Mouse (Mus musculus) testis, adult 2 months (tissue): Measurements from ENCODE around the gene Arsb.

Source experiments
- CTCF ChIP-seq: fragments of 200-500 bp; IDR thresholded peaks from 2 replicates; pipeline ENCODE4 v1.5.1; 2012; ENCODE audit warnings: low read depth, mild to moderate bottlenecking, inconsistent platforms, low read length, moderate library complexity; ENCODE audit not compliant: control insufficient read depth, insufficient read depth, insufficient replicate concordance
- POLR2A ChIP-seq: fragments of 200-500 bp; IDR thresholded peaks from 2 replicates; pipeline ENCODE4 v1.6.1; 2012; ENCODE audit warnings: low read depth, mild to moderate bottlenecking, inconsistent platforms, low read length, moderate library complexity; ENCODE audit not compliant: control insufficient read depth

DNA sequence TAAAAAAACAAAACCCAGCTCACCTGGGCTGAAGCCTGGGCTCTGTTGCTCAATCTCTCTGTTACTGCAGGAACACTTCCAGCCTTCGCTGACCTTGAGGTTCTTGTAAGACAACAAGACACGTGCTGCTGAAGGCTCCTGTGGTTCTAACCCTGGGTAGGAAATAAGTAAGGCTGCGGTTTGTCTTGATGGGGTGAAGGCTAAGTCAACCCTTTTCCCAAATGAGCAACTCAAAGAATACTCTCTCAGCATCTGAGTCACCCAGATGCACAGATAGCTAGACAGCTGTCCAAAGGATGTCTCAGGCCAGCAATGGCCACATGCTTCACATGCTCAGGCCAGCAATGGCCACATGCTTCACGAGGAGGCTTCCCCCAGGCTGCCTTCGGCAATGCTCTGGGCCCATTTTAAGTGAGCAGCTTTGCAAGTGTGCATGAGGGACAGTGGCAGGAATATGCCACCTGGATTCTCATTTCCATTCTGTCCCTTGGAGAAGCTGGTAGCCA lies 36.2 kb upstream of the Arsb start:
- TF ChIP-seq CTCF (no peak), POLR2A (no peak)
